Mouse (Mus musculus) heart, adult 2 months (tissue): ENCODE data around the gene Bco2.

Source experiments
- CTCF ChIP-seq: fragments of 200-600 bp; IDR thresholded peaks from 2 replicates; pipeline ENCODE4 v1.8.1; 2022; ENCODE audit warnings: antibody characterized with exemption, mild to moderate bottlenecking, moderate library complexity
- EP300 ChIP-seq: fragments of 200-500 bp; IDR thresholded peaks from 2 replicates; pipeline ENCODE4 v1.6.1; 2011; ENCODE audit warnings: low read depth, low read length, control low read depth; ENCODE audit not compliant: insufficient read depth
- POLR2A ChIP-seq: fragments of 200-500 bp; IDR thresholded peaks from 2 replicates; pipeline ENCODE4 v1.6.1; 2011; ENCODE audit warnings: mild to moderate bottlenecking, low read depth, low read length, control low read depth; ENCODE audit not compliant: insufficient read depth

DNA sequence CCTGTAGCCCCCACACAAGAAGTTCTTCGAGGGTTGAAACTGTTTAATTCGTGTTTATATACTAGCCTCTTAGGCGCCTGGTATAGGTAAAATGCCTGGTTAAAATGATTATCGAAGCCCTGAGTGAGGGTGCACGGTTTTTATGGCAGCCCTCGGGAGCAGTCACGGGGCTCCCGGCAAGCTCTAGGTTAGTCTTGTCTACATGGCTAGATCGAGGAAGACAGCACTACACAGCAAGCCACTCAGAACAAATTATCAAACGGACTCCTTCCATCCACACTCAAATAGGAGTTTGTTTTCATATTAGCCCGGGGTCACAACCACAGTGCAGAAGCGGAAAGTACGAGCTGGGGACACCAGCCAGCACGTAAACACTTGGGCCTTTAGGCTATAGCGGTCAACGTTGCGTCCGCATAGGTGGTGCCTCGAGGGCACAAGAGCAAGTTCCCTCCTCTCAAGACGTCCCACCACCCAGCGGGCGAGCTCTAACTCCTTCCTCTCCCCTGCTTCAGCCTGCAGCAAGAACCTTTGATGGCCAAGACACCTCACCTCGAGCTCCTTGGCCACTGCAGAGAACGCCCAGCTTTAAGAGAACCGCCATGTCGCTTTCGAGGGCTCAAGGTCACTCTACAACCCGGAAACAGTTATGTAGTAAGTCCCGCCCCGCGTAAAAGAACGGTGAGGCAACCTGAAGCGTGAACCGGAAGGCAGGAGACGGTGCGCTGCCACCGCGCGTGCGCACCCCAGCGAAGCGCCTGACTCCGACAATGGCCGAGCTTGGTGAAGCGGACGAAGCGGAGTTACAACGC is 48.4 kb upstream of the Bco2 start, which contains the start of the genes Sdhd and Timm8b:
- no peak for TF ChIP-seq CTCF
- peak; percentile 77 for TF ChIP-seq EP300
- peak; percentile 95 for TF ChIP-seq POLR2A
